In the genomic region with DNA sequence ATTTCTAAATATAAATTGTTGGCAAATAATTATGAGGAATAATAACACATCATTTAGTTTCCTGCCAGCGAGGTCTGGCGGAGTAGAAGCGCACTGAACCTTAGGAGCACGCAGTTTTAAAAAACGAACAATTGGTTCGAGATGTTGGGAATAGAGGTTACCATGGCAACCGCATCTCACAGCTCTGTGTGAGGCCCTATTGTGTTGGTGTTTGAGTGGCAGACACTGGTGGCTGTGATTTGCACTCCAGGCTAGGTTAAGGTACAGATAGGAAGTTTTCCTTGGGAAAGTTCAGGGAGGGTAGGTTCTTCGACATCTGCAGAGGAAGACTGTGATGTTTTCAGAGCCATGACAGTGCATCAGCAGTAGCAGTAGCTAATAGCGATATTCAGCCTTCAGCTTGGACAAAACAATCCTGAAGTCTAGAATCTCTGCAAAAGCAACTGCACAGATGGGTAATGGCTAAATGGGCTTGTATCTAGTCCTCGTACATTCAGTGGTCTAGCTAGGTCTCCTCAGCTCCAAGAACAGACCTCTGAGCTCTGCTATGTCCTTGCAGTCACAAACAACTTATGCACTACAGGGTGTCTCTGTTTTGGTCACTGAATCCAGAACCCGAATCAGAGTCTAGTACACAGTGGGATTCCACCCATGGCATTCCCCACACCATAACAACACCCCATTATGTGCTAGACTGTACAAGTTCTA, we compare ENCODE assay signal across 14 mouse cellular contexts. TPM values are rescaled to one million over a fixed set of nuclear protein-coding genes. Genes with fewer than 3 reads are reported as not detected.
DNase-seq lines count a peak whose midpoint lies in the region; ATAC-seq lines count a peak whose summit lies in the region.
"Had no signal": no experiment of that assay in that cellular context is flagged by ENCODE, and none has a peak within 500 bp of the region (broad histone marks: within the 10 kb centered on the region; RNA-seq: fewer than 3 reads in every experiment).

No protein-coding gene starts in this region.

- H3K9me3 ChIP-seq in embryonic facial prominence, embryonic 11.5 days (replicated peaks; ENCODE audit: control insufficient read depth, low read length) = no peaks in the 10 kb centered on the region
- H3K9me3 ChIP-seq in embryonic facial prominence, embryonic 10.5 days = no peaks in the 10 kb centered on the region
- no peaks in the 10 kb centered on the region for H3K9me3 ChIP-seq in forebrain, embryonic 10.5 days
- no peaks in the 10 kb centered on the region for H3K9me3 ChIP-seq in hindbrain, embryonic 15.5 days
- H3K9me3 ChIP-seq in neural tube, embryonic 13.5 days = no peaks in the 10 kb centered on the region
- H3K9me3 ChIP-seq in liver, embryonic 12.5 days (replicated peaks) = no peaks in the 10 kb centered on the region
- H3K9me3 ChIP-seq: G1E; limb, embryonic 15.5 days had no signal

- H3K9ac ChIP-seq in embryonic facial prominence, embryonic 11.5 days (replicated peaks; ENCODE audit: low read length) = no peak overlapping the region
- no peak overlapping the region for H3K9ac ChIP-seq in hindbrain, embryonic 15.5 days
- no peak overlapping the region for H3K9ac ChIP-seq in neural tube, embryonic 13.5 days
- no peak overlapping the region for H3K9ac ChIP-seq in liver, embryonic 12.5 days
- H3K9ac ChIP-seq: limb, embryonic 15.5 days had no signal

- H3K27me3 ChIP-seq in embryonic facial prominence, embryonic 11.5 days (ENCODE audit: control insufficient read depth, insufficient read depth, low read length) = no peaks in the 10 kb centered on the region
- peaks cover 10% of the 10 kb centered on the region for H3K27me3 ChIP-seq in embryonic facial prominence, embryonic 10.5 days (replicated peaks; ENCODE audit: low read depth, poor library complexity, severe bottlenecking)
- H3K27me3 ChIP-seq in forebrain, embryonic 10.5 days (ENCODE audit: poor library complexity, severe bottlenecking) = peaks cover 14% of the 10 kb centered on the region; the same call in 1 of the 2 replicates
- H3K27me3 ChIP-seq in hindbrain, embryonic 15.5 days = peaks cover 1% of the 10 kb centered on the region; the same call in 1 of the 2 replicates
- H3K27me3 ChIP-seq in neural tube, embryonic 13.5 days = peaks cover 5% of the 10 kb centered on the region; the same call in 1 of the 2 replicates
- H3K27me3 ChIP-seq in liver, embryonic 12.5 days (replicated peaks) = no peaks in the 10 kb centered on the region

- no peak overlapping the region for H3K4me2 ChIP-seq in embryonic facial prominence, embryonic 11.5 days (ENCODE audit: low read depth, low read length)
- peak overlapping the region; percentile 13; the same call in 1 of the 2 replicates for H3K4me2 ChIP-seq in hindbrain, embryonic 15.5 days
- no peak overlapping the region for H3K4me2 ChIP-seq in neural tube, embryonic 13.5 days
- H3K4me2 ChIP-seq in liver, embryonic 12.5 days = no peak overlapping the region
- H3K4me2 ChIP-seq: limb, embryonic 15.5 days had no signal

- H3K27ac ChIP-seq in embryonic facial prominence, embryonic 11.5 days (replicated peaks; ENCODE audit: low read depth, low read length) = no peak overlapping the region
- no peak overlapping the region for H3K27ac ChIP-seq in embryonic facial prominence, embryonic 10.5 days (replicated peaks)
- H3K27ac ChIP-seq in forebrain, embryonic 10.5 days = peak overlapping the region; percentile 36
- peak overlapping the region; percentile 64 for H3K27ac ChIP-seq in hindbrain, embryonic 15.5 days (replicated peaks)
- H3K27ac ChIP-seq in neural tube, embryonic 13.5 days (replicated peaks) = peak overlapping the region; percentile 30
- H3K27ac ChIP-seq in liver, embryonic 12.5 days = no peak overlapping the region
- H3K27ac ChIP-seq: limb, embryonic 15.5 days; stomach, postnatal 0 days had no signal

- peak; percentile 61 for DNase-seq in embryonic facial prominence, embryonic 11.5 days (ENCODE audit: low spot score)
- DNase-seq in embryonic facial prominence, embryonic 10.5 days (ENCODE audit: low spot score) = no peak
- DNase-seq in forebrain, embryonic 10.5 days (ENCODE audit: extremely low spot score, low spot score) = peak; percentile 43
- DNase-seq in frontal cortex, postnatal 10 days (ENCODE audit: low spot score in 2 of 2) = no peak
- DNase-seq in adrenal gland, postnatal 14 days = no peak
- DNase-seq: cerebellum, adult 11-12 months; lung, postnatal 10 days had no signal

- no peaks in the 10 kb centered on the region for H3K4me1 ChIP-seq in embryonic facial prominence, embryonic 11.5 days (ENCODE audit: control insufficient read depth, insufficient read depth, low read length)
- H3K4me1 ChIP-seq in embryonic facial prominence, embryonic 10.5 days = no peaks in the 10 kb centered on the region
- peaks cover 15% of the 10 kb centered on the region for H3K4me1 ChIP-seq in forebrain, embryonic 10.5 days
- peaks cover 11% of the 10 kb centered on the region for H3K4me1 ChIP-seq in hindbrain, embryonic 15.5 days (replicated peaks)
- peaks cover 7% of the 10 kb centered on the region; the same call in 1 of the 2 replicates for H3K4me1 ChIP-seq in neural tube, embryonic 13.5 days (replicated peaks)
- peaks cover 14% of the 10 kb centered on the region for H3K4me1 ChIP-seq in liver, embryonic 12.5 days
- H3K4me1 ChIP-seq: limb, embryonic 15.5 days had no signal

- H3K4me3 ChIP-seq in embryonic facial prominence, embryonic 11.5 days (ENCODE audit: low read depth, low read length) = no peak overlapping the region
- no peak overlapping the region for H3K4me3 ChIP-seq in embryonic facial prominence, embryonic 10.5 days
- H3K4me3 ChIP-seq in forebrain, embryonic 10.5 days = no peak overlapping the region
- H3K4me3 ChIP-seq in hindbrain, embryonic 15.5 days = no peak overlapping the region
- H3K4me3 ChIP-seq in neural tube, embryonic 13.5 days = no peak overlapping the region
- no peak overlapping the region for H3K4me3 ChIP-seq in liver, embryonic 12.5 days
- H3K4me3 ChIP-seq: limb, embryonic 15.5 days had no signal

- peak; percentile 67; the same call in 1 of the 2 replicates for ATAC-seq in embryonic facial prominence, embryonic 11.5 days (replicated peaks; ENCODE audit: insufficient number of reproducible peaks, low FRiP score, low TSS enrichment, low read depth)
- ATAC-seq in hindbrain, embryonic 15.5 days (ENCODE audit: low FRiP score, low read depth) = peak; percentile 81
- ATAC-seq in neural tube, embryonic 13.5 days (ENCODE audit: low read depth) = peak; percentile 78; the same call in 1 of the 2 replicates
- no peak for ATAC-seq in liver, embryonic 12.5 days
- ATAC-seq: intestine, embryonic 16.5 days had no signal

- WGBS in embryonic facial prominence, embryonic 11.5 days = 50% methylated on average over 11 of the region's 11 CpGs
- 51% methylated on average over 11 of the region's 11 CpGs for WGBS in embryonic facial prominence, embryonic 10.5 days
- 51% methylated on average over 11 of the region's 11 CpGs for WGBS in forebrain, embryonic 10.5 days
- WGBS in hindbrain, embryonic 15.5 days = 17% methylated on average over 11 of the region's 11 CpGs
- 27% methylated on average over 11 of the region's 11 CpGs for WGBS in neural tube, embryonic 13.5 days
- WGBS in liver, embryonic 12.5 days (ENCODE audit: insufficient replicate concordance) = 61% methylated on average over 11 of the region's 11 CpGs

- no peaks in the 10 kb centered on the region for H3K36me3 ChIP-seq in embryonic facial prominence, embryonic 11.5 days (replicated peaks; ENCODE audit: control insufficient read depth, insufficient read depth, low read depth, low read length)
- no peaks in the 10 kb centered on the region for H3K36me3 ChIP-seq in embryonic facial prominence, embryonic 10.5 days (replicated peaks)
- H3K36me3 ChIP-seq in forebrain, embryonic 10.5 days (replicated peaks) = no peaks in the 10 kb centered on the region
- H3K36me3 ChIP-seq in hindbrain, embryonic 15.5 days = no peaks in the 10 kb centered on the region
- no peaks in the 10 kb centered on the region for H3K36me3 ChIP-seq in neural tube, embryonic 13.5 days
- H3K36me3 ChIP-seq in liver, embryonic 12.5 days = no peaks in the 10 kb centered on the region
- H3K36me3 ChIP-seq: G1E; limb, embryonic 15.5 days had no signal

RNA-seq across cellular contexts. Expression of a gene that starts 46.2 kb away (rescaled TPM):
- 212 and 223 TPM in 2 replicates for polyA plus RNA-seq in embryonic facial prominence, embryonic 11.5 days (2014; fragmentation: Nextera tagmentation; extraction: Ambion mirVana)
- polyA plus RNA-seq in embryonic facial prominence, embryonic 10.5 days (2016; fragmentation: Nextera tagmentation; extraction: Ambion mirVana) = 223 and 230 TPM in 2 replicates
- polyA plus RNA-seq in forebrain, embryonic 10.5 days (2016; fragmentation: Nextera tagmentation; extraction: Ambion mirVana) = 243 and 253 TPM in 2 replicates
- 123 and 126 TPM in 2 replicates for polyA plus RNA-seq in hindbrain, embryonic 15.5 days (2015; fragmentation: Nextera tagmentation; extraction: Ambion mirVana)
- 144 and 167 TPM in 2 replicates for polyA plus RNA-seq in neural tube, embryonic 13.5 days (2015; fragmentation: Nextera tagmentation; extraction: Ambion mirVana)
- polyA plus RNA-seq in liver, embryonic 12.5 days (2016; fragmentation: Nextera tagmentation; extraction: Ambion mirVana) = 92.5 and 96.8 TPM in 2 replicates
- 76.0 and 87.9 TPM in 2 replicates for total RNA-seq in adrenal gland, postnatal 14 days (2021)

Comparison
In these comparisons a context has a peak if more than half of its experiments do, and no peak if none do; other contexts are left out.
1. DNase-seq: peak in embryonic facial prominence, embryonic 11.5 days (single experiment) and forebrain, embryonic 10.5 days (single experiment); none in embryonic facial prominence, embryonic 10.5 days (single experiment), frontal cortex, postnatal 10 days (0 of 2) and adrenal gland, postnatal 14 days (single experiment).
2. H3K27ac ChIP-seq: peak in forebrain, embryonic 10.5 days (single experiment), hindbrain, embryonic 15.5 days (single experiment) and neural tube, embryonic 13.5 days (single experiment); none in embryonic facial prominence, embryonic 11.5 days (single experiment), embryonic facial prominence, embryonic 10.5 days (single experiment) and liver, embryonic 12.5 days (single experiment).